Mouse (Mus musculus) lung, postnatal 0 days (tissue): ENCODE measurements at regions not wholly inside any gene's neighbourhood (a gene's known extent, or its start where the extent isn't known, plus 50 kb on each side); places are given as distances from the start of the nearest gene placed in this dataset.

Experiments used
- CTCF ChIP-seq: IDR thresholded peaks from 2 replicates; pipeline ENCODE4 v1.5.1; 2016; ENCODE audit warnings: antibody characterized with exemption, mild to moderate bottlenecking
- EP300 ChIP-seq: IDR thresholded peaks from 2 replicates; pipeline ENCODE4 v1.6.1; 2016; ENCODE audit warnings: antibody characterized with exemption, mild to moderate bottlenecking, control low read depth

DNA sequence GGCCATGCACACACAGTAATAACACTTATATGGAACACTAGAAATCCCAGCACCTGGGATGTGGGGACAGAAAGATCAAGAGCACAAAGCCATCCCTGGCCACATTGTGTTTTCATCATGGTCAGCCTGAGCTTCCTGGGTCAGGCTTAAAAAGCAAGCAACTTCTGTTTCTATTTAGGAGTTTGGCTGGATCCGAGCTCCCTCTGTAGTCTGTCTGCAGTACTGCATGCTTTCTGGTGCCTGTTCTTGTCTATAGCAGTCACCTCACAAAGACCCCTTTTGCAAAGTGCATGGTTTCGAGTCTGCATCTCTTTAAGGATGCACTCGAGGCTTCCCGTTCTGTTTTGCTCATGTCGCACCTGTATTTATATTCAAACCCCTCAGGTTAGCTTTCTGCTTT is 73.4 kb upstream of the Gm14444 start:
- peak; percentile 64 for TF ChIP-seq CTCF
- TF ChIP-seq EP300 = no peak
